Mouse (Mus musculus) liver, embryonic 15.5 days (tissue): ENCODE measurements around the gene Plekhb2. TPM values are rescaled to one million over a fixed set of nuclear protein-coding genes. Genes with fewer than 3 reads are reported as not detected.

Experiments used
- ATAC-seq: fragments of 200-750 bp; cut with Nextera tagmentation; 2 replicates; pipeline ENCODE4 v1.8.0; 2017; ENCODE audit warnings: moderate number of reproducible peaks, mild to moderate bottlenecking, moderate library complexity; ENCODE audit not compliant: insufficient read depth
- H3K27ac ChIP-seq: fragments of 300-500 bp; sonication (generic); replicated peaks from 2 replicates; pipeline ENCODE4 v1.5.1; 2015; ENCODE audit warnings: mild to moderate bottlenecking, inconsistent platforms
- H3K27me3 ChIP-seq: fragments of 300-500 bp; sonication (generic); 2 replicates; pipeline ENCODE4 v1.6.1; 2015; ENCODE audit warnings: mild to moderate bottlenecking, inconsistent platforms
- H3K36me3 ChIP-seq: fragments of 300-500 bp; sonication (generic); replicated peaks from 2 replicates; pipeline ENCODE4 v1.6.1; 2015; ENCODE audit warnings: moderate library complexity, mild to moderate bottlenecking, inconsistent platforms
- H3K4me1 ChIP-seq: fragments of 300-500 bp; sonication (generic); replicated peaks from 2 replicates; pipeline ENCODE4 v1.6.1; 2015; ENCODE audit warnings: inconsistent platforms
- H3K4me2 ChIP-seq: fragments of 300-500 bp; sonication (generic); 2 replicates; pipeline ENCODE4 v1.6.1; 2015; ENCODE audit warnings: moderate library complexity, mild to moderate bottlenecking, inconsistent platforms
- H3K4me3 ChIP-seq: fragments of 300-500 bp; sonication (generic); replicated peaks from 2 replicates; pipeline ENCODE4 v1.5.1; 2015; ENCODE audit warnings: mild to moderate bottlenecking, inconsistent platforms
- H3K9ac ChIP-seq: fragments of 300-500 bp; sonication (generic); 2 replicates; pipeline ENCODE4 v1.6.1; 2015; ENCODE audit warnings: moderate library complexity, mild to moderate bottlenecking, inconsistent platforms
- H3K9me3 ChIP-seq: fragments of 300-500 bp; sonication (generic); replicated peaks from 2 replicates; pipeline ENCODE4 v1.6.1; 2016; ENCODE audit warnings: inconsistent platforms
- WGBS: fragments of 180-500 bp; shearing (Covaris S2); methylation state at CpG from one replicate; pipeline ENCODE4 v1.1.7; 2015; ENCODE audit warnings: mixed read lengths; ENCODE audit not compliant: insufficient replicate concordance; 5-methylcytosine and 5-hydroxymethylcytosine counted together
- polyA plus RNA-seq: library from polyadenylated mRNA; unstranded; fragments of >200 nt; fragmentation: Nextera tagmentation; extraction: Ambion mirVana; gene quantifications from 2 replicates; pipeline ENCODE4 v1.2.1, GENCODE M21; 2015

The Plekhb2 gene
- polyA plus RNA-seq, 1 experiment from 2014 or later = 9.1 TPM

GRCm38 (mm10) chr1:34834904-34835303, 14.9 kb upstream of the Plekhb2 start:
- peaks cover 37% of the 10 kb centered on the region for H3K36me3 ChIP-seq
- 50% methylated on average over 2 of the region's 2 CpGs for WGBS
- ATAC-seq = no peak
- H3K4me3 ChIP-seq = no peak overlapping the region
- H3K27me3 ChIP-seq = no peaks in the 10 kb centered on the region
- H3K27ac ChIP-seq = no peak overlapping the region
- no peak overlapping the region for H3K4me2 ChIP-seq
- peaks cover 24% of the 10 kb centered on the region for H3K4me1 ChIP-seq
- H3K9ac ChIP-seq = no peak overlapping the region
- no peaks in the 10 kb centered on the region for H3K9me3 ChIP-seq

- Histone ChIP-seq H3K27ac (no peak overlapping the region), H3K36me3 (peaks cover 28% of the 10 kb centered on the region), H3K4me2 (no peak overlapping the region), H3K27me3 (no peaks in the 10 kb centered on the region), H3K4me1 (peaks cover 46% of the 10 kb centered on the region), H3K9ac (no peak overlapping the region), H3K4me3 (no peak overlapping the region), H3K9me3 (no peaks in the 10 kb centered on the region)
- WGBS = 74% methylated on average over 6 of the region's 6 CpGs
- ATAC-seq = no peak
These were observed 11.7 kb upstream of the Plekhb2 start for GRCm38 (mm10) chr1:34837951-34838689.

- Histone ChIP-seq H3K27me3 (no peaks in the 10 kb centered on the region), H3K4me1 (peaks cover 54% of the 10 kb centered on the region), H3K9me3 (no peaks in the 10 kb centered on the region), H3K27ac (0 out of 2 replicates have a peak overlapping the region, but pooled peaks have one; percentile 9), H3K9ac (no peak overlapping the region), H3K36me3 (peaks cover 22% of the 10 kb centered on the region), H3K4me3 (no peak overlapping the region), H3K4me2 (peak overlapping the region; percentile 20; the same call in 1 of the 2 replicates)
- WGBS = 22% methylated on average over 12 of the region's 12 CpGs
- no peak for ATAC-seq
These were observed 10.5 kb upstream of the Plekhb2 start for GRCm38 (mm10) chr1:34839241-34839640.

- H3K36me3 ChIP-seq = no peaks in the 10 kb centered on the region; the same call in 1 of the 2 replicates
- 2% methylated on average over 12 of the region's 12 CpGs for WGBS
- H3K4me3 ChIP-seq = peak overlapping the region; percentile 83
- peak overlapping the region; percentile 88 for H3K27ac ChIP-seq
- peak overlapping the region; percentile 77 for H3K4me2 ChIP-seq
- peaks cover 51% of the 10 kb centered on the region for H3K4me1 ChIP-seq
- ATAC-seq = no peak
- H3K9ac ChIP-seq = peak overlapping the region; percentile 84
- H3K27me3 ChIP-seq = no peaks in the 10 kb centered on the region
- H3K9me3 ChIP-seq = no peaks in the 10 kb centered on the region
These were observed 7.9 kb upstream of the Plekhb2 start for GRCm38 (mm10) chr1:34841709-34842388.

- under 1% methylated on average over 51 of the region's 51 CpGs for WGBS
- H3K4me2 ChIP-seq = peak overlapping the region; percentile 77
- H3K27ac ChIP-seq = peak overlapping the region; percentile 88
- peak; percentile 89 for ATAC-seq
- peak overlapping the region; percentile 83 for H3K4me3 ChIP-seq
- no peaks in the 10 kb centered on the region for H3K27me3 ChIP-seq
- peak overlapping the region; percentile 84 for H3K9ac ChIP-seq
- H3K9me3 ChIP-seq = no peaks in the 10 kb centered on the region
- H3K4me1 ChIP-seq = peaks cover 48% of the 10 kb centered on the region
- H3K36me3 ChIP-seq = no peaks in the 10 kb centered on the region
These were observed 7.4 kb upstream of the Plekhb2 start for GRCm38 (mm10) chr1:34842389-34842861.

GRCm38 (mm10) chr1:34842887-34843618, 6.7 kb upstream of the Plekhb2 start, which contains the start of gene Fam168b:
Gene Fam168b (minus strand): TSS chr1:34843065.
- ATAC-seq = peak; percentile 94
- Histone ChIP-seq H3K27ac (peak within 1 kb of the TSS; percentile 88), H3K9ac (peak within 1 kb of the TSS; percentile 84), H3K36me3 (no peaks in the 10 kb centered on the region), H3K4me1 (peaks cover 44% of the 10 kb centered on the region), H3K4me2 (peak within 1 kb of the TSS; percentile 77), H3K9me3 (no peaks in the 10 kb centered on the region), H3K27me3 (no peaks in the 10 kb centered on the region), H3K4me3 (peak within 1 kb of the TSS; percentile 83)
- 1% methylated on average over 38 of the region's 59 CpGs for WGBS

- no peaks in the 10 kb centered on the region for H3K27me3 ChIP-seq
- no peak for ATAC-seq
- peaks cover 27% of the 10 kb centered on the region for H3K4me1 ChIP-seq
- H3K4me2 ChIP-seq = no peak overlapping the region
- no peaks in the 10 kb centered on the region for H3K9me3 ChIP-seq
- H3K36me3 ChIP-seq = no peaks in the 10 kb centered on the region
- no peak overlapping the region for H3K4me3 ChIP-seq
- no peak overlapping the region for H3K9ac ChIP-seq
- 58% methylated on average over 3 of the region's 3 CpGs for WGBS
- H3K27ac ChIP-seq = no peak overlapping the region
These were observed 2.7 kb upstream of the Plekhb2 start for GRCm38 (mm10) chr1:34847070-34847469.

GRCm38 (mm10) chr1:34850343-34851136, 764 bp downstream of the Plekhb2 start:
- peaks cover 20% of the 10 kb centered on the region for H3K4me1 ChIP-seq
- no peaks in the 10 kb centered on the region for H3K9me3 ChIP-seq
- peak overlapping the region; percentile 68; the same call in 1 of the 2 replicates for H3K9ac ChIP-seq
- peak overlapping the region; percentile 72 for H3K4me3 ChIP-seq
- H3K36me3 ChIP-seq = no peaks in the 10 kb centered on the region
- WGBS = 40% methylated on average over 11 of the region's 11 CpGs
- H3K27me3 ChIP-seq = no peaks in the 10 kb centered on the region
- no peak overlapping the region for H3K27ac ChIP-seq
- ATAC-seq = 0 out of 2 replicates have a peak, but pooled peaks have one; percentile 7
- H3K4me2 ChIP-seq = peak overlapping the region; percentile 94

- Histone ChIP-seq H3K27me3 (no peaks in the 10 kb centered on the region), H3K9ac (no peak overlapping the region), H3K4me2 (no peak overlapping the region), H3K9me3 (no peaks in the 10 kb centered on the region), H3K36me3 (no peaks in the 10 kb centered on the region), H3K4me1 (peaks cover 20% of the 10 kb centered on the region), H3K4me3 (no peak overlapping the region), H3K27ac (no peak overlapping the region)
- ATAC-seq = no peak
- WGBS = 18% methylated on average over 6 of the region's 6 CpGs
These were observed 1.8 kb downstream of the Plekhb2 start for GRCm38 (mm10) chr1:34851562-34851961.

GRCm38 (mm10) chr1:34852116-34852878, 2.5 kb downstream of the Plekhb2 start:
- WGBS = 64% methylated on average over 11 of the region's 11 CpGs
- Histone ChIP-seq H3K9me3 (no peaks in the 10 kb centered on the region), H3K4me1 (peaks cover 20% of the 10 kb centered on the region), H3K27me3 (no peaks in the 10 kb centered on the region), H3K4me3 (no peak overlapping the region), H3K9ac (no peak overlapping the region), H3K4me2 (no peak overlapping the region), H3K27ac (no peak overlapping the region), H3K36me3 (no peaks in the 10 kb centered on the region)
- no peak for ATAC-seq
